Mouse (Mus musculus) hindbrain, embryonic 11.5 days (tissue): ENCODE data around the gene Sh3bp1. TPM values are rescaled to one million over a fixed set of nuclear protein-coding genes. Genes with fewer than 3 reads are reported as not detected.

Source experiments
- ATAC-seq: fragments of 200-750 bp; cut with Nextera tagmentation; 2 replicates; pipeline ENCODE4 v1.8.0; 2017; ENCODE audit warnings: mild to moderate bottlenecking, moderate TSS enrichment, moderate library complexity; ENCODE audit not compliant: low FRiP score
- DNase-seq: peaks from one replicate; pipeline ENCODE4 v3.0.0-alpha.2; 2015; ENCODE audit warnings: low spot score
- H3K27ac ChIP-seq: fragments of 300-500 bp; sonication (generic); 2 replicates; pipeline ENCODE4 v1.5.1; 2014; ENCODE audit warnings: mild to moderate bottlenecking, low read depth, low read length
- H3K27me3 ChIP-seq: fragments of 300-500 bp; sonication (generic); 2 replicates; pipeline ENCODE4 v1.6.1; 2014; ENCODE audit warnings: mild to moderate bottlenecking, low read length, moderate library complexity, mixed read lengths; ENCODE audit not compliant: control insufficient read depth, insufficient read depth
- H3K36me3 ChIP-seq: fragments of 300-500 bp; sonication (generic); 2 replicates; pipeline ENCODE4 v1.6.1; 2014; ENCODE audit warnings: mild to moderate bottlenecking, low read length, moderate library complexity, mixed read lengths; ENCODE audit not compliant: control insufficient read depth, insufficient read depth
- H3K4me1 ChIP-seq: fragments of 300-500 bp; sonication (generic); replicated peaks from 2 replicates; pipeline ENCODE4 v1.6.1; 2014; ENCODE audit warnings: low read length, mixed read lengths; ENCODE audit not compliant: control insufficient read depth, insufficient read depth
- H3K4me2 ChIP-seq: fragments of 300-500 bp; sonication (generic); replicated peaks from 2 replicates; pipeline ENCODE4 v1.6.1; 2014; ENCODE audit warnings: mild to moderate bottlenecking, low read depth, low read length
- H3K4me3 ChIP-seq: fragments of 300-500 bp; sonication (generic); 2 replicates; pipeline ENCODE4 v1.5.1; 2014; ENCODE audit warnings: low read depth, low read length
- H3K9ac ChIP-seq: fragments of 300-500 bp; sonication (generic); 2 replicates; pipeline ENCODE4 v1.6.1; 2014; ENCODE audit warnings: low read depth, low read length
- H3K9me3 ChIP-seq: fragments of 300-500 bp; sonication (generic); 2 replicates; pipeline ENCODE4 v1.6.1; 2016; ENCODE audit warnings: low read length; ENCODE audit not compliant: control insufficient read depth
- WGBS: fragments of 180-500 bp; shearing (Covaris S2); extraction: QIAGEN DNeasy Blood & Tissue Kit; methylation state at CpG from one replicate; pipeline ENCODE4 v1.1.7; 2014; 5-methylcytosine and 5-hydroxymethylcytosine counted together
- polyA plus RNA-seq: library from polyadenylated mRNA; unstranded; fragments of >200 nt; fragmentation: Nextera tagmentation; extraction: Ambion mirVana; gene quantifications from 2 replicates; pipeline ENCODE4 v1.2.1, GENCODE M21; 2014

Gene Sh3bp1
- polyA plus RNA-seq, 1 experiment from 2014 or later = 11.8 TPM

- no peak overlapping the region for H3K9ac ChIP-seq
Measured at GRCm38 (mm10) chr15:78892440-78892839, 7.1 kb upstream of the Sh3bp1 start.

GRCm38 (mm10) chr15:78894726-78895125, 4.8 kb upstream of the Sh3bp1 start:
- WGBS = 83% methylated on average over 13 of the region's 13 CpGs
- H3K4me3 ChIP-seq = no peak overlapping the region
- peaks cover 5% of the 10 kb centered on the region; the same call in 1 of the 2 replicates for H3K36me3 ChIP-seq
- H3K9ac ChIP-seq = no peak overlapping the region
- H3K27me3 ChIP-seq = 0 out of 2 replicates have a peak, but pooled peaks cover under 1% of the 10 kb centered on the region
- H3K4me1 ChIP-seq = peaks cover 2% of the 10 kb centered on the region; the same call in 1 of the 2 replicates
- H3K27ac ChIP-seq = no peak overlapping the region
- no peak overlapping the region for H3K4me2 ChIP-seq
- no peak for ATAC-seq
- no peak for DNase-seq
- no peaks in the 10 kb centered on the region for H3K9me3 ChIP-seq

More at GRCm38 (mm10) chr15:78892440-78892839, 7.1 kb upstream of the Sh3bp1 start:
- ATAC-seq (no peak), DNase-seq (no peak)
- Histone ChIP-seq H3K36me3 (peaks cover 11% of the 10 kb centered on the region; the same call in 1 of the 2 replicates), H3K4me1 (peaks cover 3% of the 10 kb centered on the region; the same call in 1 of the 2 replicates), H3K27me3 (no peaks in the 10 kb centered on the region), H3K27ac (no peak overlapping the region), H3K4me2 (no peak overlapping the region), H3K4me3 (no peak overlapping the region), H3K9me3 (no peaks in the 10 kb centered on the region)
- 71% methylated on average over 7 of the region's 7 CpGs for WGBS

- 88% methylated on average over 2 of the region's 2 CpGs for WGBS
- peaks cover 5% of the 10 kb centered on the region; the same call in 1 of the 2 replicates for H3K36me3 ChIP-seq
- H3K27ac ChIP-seq = no peak overlapping the region
Measured at GRCm38 (mm10) chr15:78895741-78896140, 3.8 kb upstream of the Sh3bp1 start.

GRCm38 (mm10) chr15:78896149-78896548, 3.4 kb upstream of the Sh3bp1 start:
- 80% methylated on average over 3 of the region's 3 CpGs for WGBS
- DNase-seq = no peak
- Histone ChIP-seq H3K36me3 (peaks cover 5% of the 10 kb centered on the region; the same call in 1 of the 2 replicates), H3K4me3 (no peak overlapping the region), H3K9ac (no peak overlapping the region), H3K4me1 (peaks cover 5% of the 10 kb centered on the region; the same call in 1 of the 2 replicates), H3K9me3 (no peaks in the 10 kb centered on the region), H3K4me2 (no peak overlapping the region), H3K27me3 (peaks cover 8% of the 10 kb centered on the region), H3K27ac (no peak overlapping the region)
- no peak for ATAC-seq

More at GRCm38 (mm10) chr15:78895741-78896140, 3.8 kb upstream of the Sh3bp1 start:
- no peak for ATAC-seq
- Histone ChIP-seq H3K4me3 (no peak overlapping the region), H3K9me3 (no peaks in the 10 kb centered on the region), H3K4me2 (no peak overlapping the region), H3K9ac (no peak overlapping the region), H3K27me3 (peaks cover 8% of the 10 kb centered on the region), H3K4me1 (peaks cover 3% of the 10 kb centered on the region; the same call in 1 of the 2 replicates)
- no peak for DNase-seq

- H3K27me3 ChIP-seq = peaks cover 8% of the 10 kb centered on the region
- no peak overlapping the region for H3K27ac ChIP-seq
- WGBS = 89% methylated on average over 4 of the region's 4 CpGs
- DNase-seq (no peak), ATAC-seq (no peak)
- H3K36me3 ChIP-seq = no peaks in the 10 kb centered on the region
- H3K4me2 ChIP-seq = no peak overlapping the region
- H3K9me3 ChIP-seq = no peaks in the 10 kb centered on the region
- H3K4me1 ChIP-seq = peaks cover 8% of the 10 kb centered on the region; the same call in 1 of the 2 replicates
- H3K4me3 ChIP-seq = no peak overlapping the region
- H3K9ac ChIP-seq = no peak overlapping the region
Measured at GRCm38 (mm10) chr15:78897488-78897887, 2.1 kb upstream of the Sh3bp1 start.

- H3K4me1 ChIP-seq = peaks cover 8% of the 10 kb centered on the region; the same call in 1 of the 2 replicates
- H3K27me3 ChIP-seq = peaks cover 8% of the 10 kb centered on the region
- no peak for DNase-seq
- no peaks in the 10 kb centered on the region for H3K9me3 ChIP-seq
- H3K4me2 ChIP-seq = no peak overlapping the region; the same call in 1 of the 2 replicates
- H3K36me3 ChIP-seq = no peaks in the 10 kb centered on the region
- H3K9ac ChIP-seq = no peak overlapping the region
- H3K4me3 ChIP-seq = no peak overlapping the region
- no peak overlapping the region for H3K27ac ChIP-seq
- whole genome bisulfite sequencing = 57% methylated on average over 6 of the region's 6 CpGs
- no peak for ATAC-seq
Measured at GRCm38 (mm10) chr15:78898507-78899001, 1.0 kb upstream of the Sh3bp1 start.

- H3K4me3 ChIP-seq = peak within 1 kb of the TSS; percentile 46
- H3K36me3 ChIP-seq = no peaks in the 10 kb centered on the region
- peaks cover 8% of the 10 kb centered on the region for H3K27me3 ChIP-seq
- H3K4me2 ChIP-seq = peak within 1 kb of the TSS; percentile 97
- WGBS = 4% methylated on average over 20 of the region's 20 CpGs
- DNase-seq = peak; percentile 35
- no peak within 1 kb of the TSS for H3K27ac ChIP-seq
- no peak for ATAC-seq
- H3K9me3 ChIP-seq = no peaks in the 10 kb centered on the region
- peak within 1 kb of the TSS; percentile 61 for H3K9ac ChIP-seq
- H3K4me1 ChIP-seq = peaks cover 8% of the 10 kb centered on the region; the same call in 1 of the 2 replicates
Measured at GRCm38 (mm10) chr15:78899409-78899739, 194 bp upstream of the Sh3bp1 start, which contains the start of gene Gm49510. Gene Gm49510, plus strand, starts transcription at chr15:78899667.

GRCm38 (mm10) chr15:78900585-78901421, 1.2 kb downstream of the Sh3bp1 start:
- DNase-seq = peak; percentile 25
- Histone ChIP-seq H3K27ac (no peak overlapping the region), H3K36me3 (no peaks in the 10 kb centered on the region), H3K9ac (peak overlapping the region; percentile 61; the same call in 1 of the 2 replicates), H3K4me1 (peaks cover 8% of the 10 kb centered on the region; the same call in 1 of the 2 replicates), H3K27me3 (peaks cover 8% of the 10 kb centered on the region), H3K4me2 (peak overlapping the region; percentile 97), H3K9me3 (no peaks in the 10 kb centered on the region), H3K4me3 (peak overlapping the region; percentile 46; the same call in 1 of the 2 replicates)
- 20% methylated on average over 18 of the region's 18 CpGs for WGBS
- ATAC-seq = no peak
